10 mouse cellular contexts compared by ENCODE assay signal in genomic region chr1:75369984-75370660, GRCm38 (mm10). TPM values are rescaled to one million over a fixed set of nuclear protein-coding genes. Genes with fewer than 3 reads are reported as not detected.
DNase-seq lines count a peak whose midpoint lies in the region; ATAC-seq and TF ChIP-seq lines count a peak whose summit lies in the region.
"Had no signal": no experiment of that assay in that cellular context is flagged by ENCODE, and none has a peak within 500 bp of the region (broad histone marks: within the 10 kb centered on the region; RNA-seq: fewer than 3 reads in every experiment).

No protein-coding gene starts in this region.

- TF ChIP-seq CTCF in intestine, postnatal 0 days (IDR thresholded peaks at IDR 0.05; ENCODE audit: low read depth), result no peak

- intact Hi-C loops in left cerebral cortex, postnatal 4 days (cut with DNase I), result no loop called here

- H3K9me3 ChIP-seq in intestine, postnatal 0 days (ENCODE audit: control insufficient read depth), result no peaks in the 10 kb centered on the region
- no peaks in the 10 kb centered on the region for H3K9me3 ChIP-seq in lung, embryonic 15.5 days

- H3K4me3 ChIP-seq in intestine, postnatal 0 days (ENCODE audit: low read depth, low read length), result no peak overlapping the region
- H3K4me3 ChIP-seq in lung, embryonic 15.5 days, result no peak overlapping the region

- H3K27ac ChIP-seq in intestine, postnatal 0 days (ENCODE audit: low read depth, low read length), result peak overlapping the region; percentile 60
- H3K27ac ChIP-seq in lung, embryonic 15.5 days, result no peak overlapping the region
- H3K27ac ChIP-seq: macrophage had no signal

- no peak overlapping the region for H3K9ac ChIP-seq in intestine, postnatal 0 days (ENCODE audit: low read depth, low read length)
- no peak overlapping the region for H3K9ac ChIP-seq in lung, embryonic 15.5 days

- peak overlapping the region; percentile 30 for H3K4me2 ChIP-seq in intestine, postnatal 0 days (replicated peaks; ENCODE audit: low read depth)
- no peak overlapping the region for H3K4me2 ChIP-seq in lung, embryonic 15.5 days

- no peaks in the 10 kb centered on the region for H3K36me3 ChIP-seq in intestine, postnatal 0 days (ENCODE audit: control insufficient read depth, insufficient read depth)
- no peaks in the 10 kb centered on the region for H3K36me3 ChIP-seq in lung, embryonic 15.5 days

- peak; percentile 71 for ATAC-seq in intestine, postnatal 0 days
- ATAC-seq in lung, embryonic 15.5 days (ENCODE audit: borderline replicate concordance, extremely low read depth, low FRiP score, low TSS enrichment), result peak; percentile 57; the same call in 1 of the 2 replicates
- ATAC-seq in monocyte, adult 5-6 weeks (replicated peaks; ENCODE audit: insufficient number of reproducible peaks, low FRiP score, low TSS enrichment, poor library complexity, severe bottlenecking), result no peak

- 28% methylated on average over 13 of the region's 13 CpGs for WGBS in intestine, postnatal 0 days
- 33% methylated on average over 13 of the region's 13 CpGs for WGBS in lung, embryonic 15.5 days

- H3K4me1 ChIP-seq in intestine, postnatal 0 days (replicated peaks; ENCODE audit: control insufficient read depth, insufficient read depth, low read length), result no peaks in the 10 kb centered on the region
- H3K4me1 ChIP-seq in lung, embryonic 15.5 days, result peaks cover 11% of the 10 kb centered on the region

- DNase-seq in left cerebral cortex, postnatal 4 days, result peak; percentile 93
- no peak for DNase-seq in left cerebral cortex, adult 18-20 months (ENCODE audit: low spot score in 2 of 2)
- DNase-seq in embryo, embryonic 9.5 days (ENCODE audit: extremely low spot score), result peak; percentile 50
- no peak for DNase-seq in right cerebral cortex, postnatal 36 days (ENCODE audit: low spot score in 2 of 2)
- no peak for DNase-seq in urinary bladder, adult 2 months (ENCODE audit: low spot score)

- 0 out of 2 replicates have a peak, but pooled peaks cover 8% of the 10 kb centered on the region for H3K27me3 ChIP-seq in intestine, postnatal 0 days (replicated peaks; ENCODE audit: control insufficient read depth, insufficient read depth, low read length)
- peaks cover 30% of the 10 kb centered on the region for H3K27me3 ChIP-seq in lung, embryonic 15.5 days
- H3K27me3 ChIP-seq: CH12.LX had no signal

RNA-seq across cellular contexts. Expression of gene Speg, which starts 5.0 kb away (rescaled TPM):
- 100 to 1,000 TPM; 131 to 143 TPM for total RNA-seq in left cerebral cortex, postnatal 4 days (2021)
- total RNA-seq in left cerebral cortex, adult 18-20 months (2021), result 100 to 1,000 TPM; 181 to 191 TPM
- 20.1 and 21.3 TPM in 2 replicates for polyA plus RNA-seq in intestine, postnatal 0 days (2015; fragmentation: Nextera tagmentation; extraction: Ambion mirVana)
- polyA plus RNA-seq in lung, embryonic 15.5 days (2015; fragmentation: Nextera tagmentation; extraction: Ambion mirVana), result 41.6 and 42.8 TPM in 2 replicates
- 0.49 TPM in 1 of 3 replicates, not detected in the others for total RNA-seq in monocyte, adult 5-6 weeks (2017)
- polyA plus RNA-seq in urinary bladder, adult 2 months (2012; rRNA removed), result 91.1 and 102 TPM in 2 replicates

RNA-seq across cellular contexts. Expression of gene Des, which starts 10.0 kb away (rescaled TPM):
- total RNA-seq in left cerebral cortex, postnatal 4 days (2021), result 1 to 10 TPM; 1.6 to 2.5 TPM
- under 1 TPM; 0.88 to 0.91 TPM for total RNA-seq in left cerebral cortex, adult 18-20 months (2021)
- 233 and 254 TPM in 2 replicates for polyA plus RNA-seq in intestine, postnatal 0 days (2015; fragmentation: Nextera tagmentation; extraction: Ambion mirVana)
- polyA plus RNA-seq in lung, embryonic 15.5 days (2015; fragmentation: Nextera tagmentation; extraction: Ambion mirVana), result 57.1 and 59.5 TPM in 2 replicates
- not detected in 3 replicates for total RNA-seq in monocyte, adult 5-6 weeks (2017)
- polyA plus RNA-seq in urinary bladder, adult 2 months (2012; rRNA removed), result 1,825 and 2,682 TPM in 2 replicates
- polyA plus RNA-seq: macrophage had no signal

RNA-seq across cellular contexts. Expression of gene Dnpep, which starts 52.3 kb away (rescaled TPM):
- total RNA-seq in left cerebral cortex, postnatal 4 days (2021), result 10 to 100 TPM; 87.9 to 96.9 TPM
- total RNA-seq in left cerebral cortex, adult 18-20 months (2021), result 10 to 100 TPM; 56.5 to 57.4 TPM
- polyA plus RNA-seq in intestine, postnatal 0 days (2015; fragmentation: Nextera tagmentation; extraction: Ambion mirVana), result 125 and 130 TPM in 2 replicates
- 121 and 124 TPM in 2 replicates for polyA plus RNA-seq in lung, embryonic 15.5 days (2015; fragmentation: Nextera tagmentation; extraction: Ambion mirVana)
- 24.0 to 37.3 TPM (median 32.1 TPM) in 3 replicates for total RNA-seq in monocyte, adult 5-6 weeks (2017)
- polyA plus RNA-seq in urinary bladder, adult 2 months (2012; rRNA removed), result 106 and 124 TPM in 2 replicates

Comparison
In these comparisons a context has a peak if more than half of its experiments do, and no peak if none do; other contexts are left out.
1. DNase-seq: peak in left cerebral cortex, postnatal 4 days (single experiment) and embryo, embryonic 9.5 days (single experiment); none in left cerebral cortex, adult 18-20 months (0 of 2), right cerebral cortex, postnatal 36 days (0 of 2) and urinary bladder, adult 2 months (single experiment).
2. RNA of gene Speg, which starts 5.0 kb away (total RNA-seq): 181 to 191 TPM in left cerebral cortex, adult 18-20 months and 131 to 143 TPM in left cerebral cortex, postnatal 4 days; 0.49 TPM in monocyte, adult 5-6 weeks; every median in the first group is over 10 times any median in the second.